Mouse (Mus musculus): ENCODE data around the gene Hist2h3c2. TPM values are rescaled to one million over a fixed set of nuclear protein-coding genes. Genes with fewer than 3 reads are reported as not detected.

Gene Hist2h3c2
- 33.9 and 43.2 TPM in 2 replicates for polyA plus RNA-seq (2012; rRNA removed; ENCODE audit: low replicate concordance)

DNA sequence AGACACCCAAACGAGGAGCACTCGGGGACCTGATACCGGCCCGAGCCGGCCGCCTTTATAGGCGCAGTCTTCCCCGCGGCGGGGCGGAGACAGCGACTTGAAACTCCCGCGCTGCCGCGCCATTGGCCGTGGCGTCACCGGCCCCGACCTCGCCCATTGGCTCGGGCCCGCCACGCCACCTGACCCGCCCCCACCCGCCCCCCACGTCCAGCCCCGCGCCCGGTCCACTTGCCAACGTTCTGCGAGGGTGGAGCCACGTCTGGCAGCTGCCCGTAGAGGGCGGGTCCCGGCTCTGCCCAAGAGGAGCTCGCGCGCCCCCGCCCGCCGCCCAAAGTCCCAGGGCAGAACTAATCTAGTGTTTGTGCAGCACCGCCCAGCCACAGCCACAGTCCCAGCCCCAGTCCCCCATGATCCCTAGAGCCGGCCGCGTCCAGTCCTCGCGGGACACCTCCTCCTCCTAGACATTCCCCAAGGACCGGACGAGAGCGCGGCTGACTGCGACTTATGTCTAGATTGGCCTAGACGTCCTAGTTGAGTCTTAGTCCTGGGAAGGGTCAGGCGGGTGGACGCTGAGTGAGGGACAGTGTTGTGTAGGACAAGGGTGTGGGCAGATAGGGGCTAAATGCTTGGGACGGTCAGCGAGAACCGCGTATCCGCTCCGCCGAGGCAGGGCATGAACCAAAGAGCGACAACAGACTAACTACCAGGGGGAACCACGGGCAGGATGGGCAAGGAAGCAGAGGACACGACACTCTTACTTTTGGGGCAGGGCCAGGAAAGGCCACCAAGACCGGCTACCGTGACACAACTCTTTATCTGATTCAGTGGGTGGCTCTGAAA is at the start of gene Hist2h3c2:
Hist2h3c2 (minus strand) TSS at position 174 of the 840 bp plus-strand sequence.

DNA sequence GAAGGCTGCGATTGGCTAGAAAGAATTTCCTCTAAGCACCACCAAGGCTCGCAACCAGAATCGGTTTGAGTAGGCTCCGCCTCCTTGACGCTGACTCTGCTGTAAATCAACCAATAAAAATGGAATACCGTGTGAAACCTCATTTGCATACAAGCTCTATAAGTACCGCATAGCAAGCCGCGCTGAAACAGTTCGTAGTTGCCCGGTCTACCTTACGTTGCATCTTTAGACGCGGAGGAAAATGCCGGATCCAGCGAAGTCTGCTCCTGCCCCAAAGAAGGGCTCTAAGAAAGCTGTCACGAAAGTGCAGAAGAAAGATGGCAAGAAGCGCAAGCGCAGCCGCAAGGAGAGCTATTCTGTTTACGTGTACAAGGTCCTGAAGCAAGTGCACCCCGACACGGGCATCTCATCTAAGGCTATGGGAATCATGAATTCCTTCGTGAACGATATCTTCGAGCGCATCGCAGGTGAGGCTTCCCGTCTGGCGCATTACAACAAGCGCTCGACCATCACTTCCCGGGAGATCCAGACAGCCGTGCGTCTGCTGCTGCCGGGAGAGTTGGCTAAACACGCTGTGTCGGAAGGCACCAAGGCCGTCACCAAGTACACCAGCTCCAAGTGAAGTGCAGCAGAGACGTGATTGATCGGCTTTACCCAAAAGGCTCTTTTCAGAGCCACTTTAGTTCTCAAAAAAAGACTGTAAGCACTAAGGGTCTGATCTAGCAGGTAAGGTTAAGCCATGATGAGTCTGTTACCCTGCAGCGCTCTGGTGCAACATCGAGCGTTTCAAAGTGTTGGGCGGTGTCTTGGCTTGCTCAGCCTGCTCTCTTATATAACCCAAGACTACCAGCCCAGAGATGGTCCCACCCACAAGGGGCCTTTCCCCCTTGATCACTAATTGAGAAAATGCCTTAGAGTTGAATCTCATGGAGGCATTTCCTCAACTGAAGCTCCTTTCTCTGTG is 30.9 kb upstream of the Hist2h3c2 start, which contains the start of gene Hist2h2bb:
Hist2h2bb (plus strand) TSS at position 242 of the 964 bp plus-strand sequence.

DNA sequence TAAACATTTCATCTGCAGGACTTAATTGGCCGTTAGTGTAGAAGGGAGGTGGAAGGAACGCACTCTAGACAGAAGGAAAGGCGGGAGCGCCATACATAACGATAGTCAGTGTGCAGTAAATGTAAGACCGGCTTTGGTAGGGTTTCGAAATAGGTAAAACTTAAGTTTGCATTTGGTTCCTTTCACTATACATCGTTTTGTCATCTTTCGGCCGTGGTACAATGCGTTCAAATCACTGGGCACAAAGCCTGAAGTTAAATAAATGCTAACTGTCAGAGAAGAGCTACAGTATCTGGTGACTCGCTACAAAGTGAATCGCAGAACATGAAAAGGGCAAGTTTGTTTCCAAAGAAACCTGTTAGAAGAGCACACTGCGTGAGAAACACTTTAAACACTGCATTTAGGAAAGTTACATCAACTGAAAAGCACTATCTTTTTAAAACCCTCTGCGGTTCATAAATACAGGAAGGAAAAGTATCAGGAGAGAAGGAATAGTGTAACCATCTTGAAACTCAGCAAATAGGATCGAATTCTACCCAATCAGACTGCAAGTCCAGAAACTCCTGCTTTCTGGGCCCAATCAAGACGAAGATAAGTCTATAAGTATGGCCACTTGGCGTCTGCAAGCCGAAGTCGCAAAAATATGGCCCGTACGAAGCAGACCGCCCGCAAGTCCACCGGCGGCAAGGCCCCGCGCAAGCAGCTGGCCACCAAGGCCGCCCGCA is 29.3 kb upstream of the Hist2h3c2 start, which contains the start of gene Hist2h3b:
Hist2h3b (plus strand) TSS at position 604 of the 725 bp plus-strand sequence.

DNA sequence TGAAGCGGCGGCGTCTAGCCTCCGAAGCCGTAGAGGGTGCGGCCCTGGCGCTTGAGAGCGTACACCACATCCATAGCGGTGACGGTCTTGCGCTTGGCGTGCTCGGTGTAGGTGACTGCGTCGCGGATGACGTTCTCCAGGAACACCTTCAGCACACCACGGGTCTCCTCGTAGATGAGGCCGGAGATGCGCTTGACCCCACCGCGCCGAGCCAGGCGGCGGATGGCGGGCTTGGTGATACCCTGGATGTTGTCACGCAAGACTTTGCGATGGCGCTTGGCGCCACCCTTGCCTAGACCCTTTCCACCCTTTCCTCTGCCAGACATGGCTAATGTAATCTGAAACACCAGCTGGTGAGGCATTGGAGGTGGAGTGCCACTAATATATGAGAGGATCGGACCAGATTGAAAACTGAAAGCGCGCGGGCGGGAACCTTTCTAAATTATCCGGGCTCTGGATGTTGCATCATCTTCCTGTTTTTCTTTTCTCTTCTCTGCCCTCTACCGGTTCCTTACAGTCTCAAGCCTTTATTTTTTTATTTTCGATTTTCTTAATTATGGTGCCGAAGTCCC is 24.1 kb upstream of the Hist2h3c2 start, which contains the start of gene Hist2h4:
Hist2h4 (minus strand) TSS at position 333 of the 572 bp plus-strand sequence.

DNA sequence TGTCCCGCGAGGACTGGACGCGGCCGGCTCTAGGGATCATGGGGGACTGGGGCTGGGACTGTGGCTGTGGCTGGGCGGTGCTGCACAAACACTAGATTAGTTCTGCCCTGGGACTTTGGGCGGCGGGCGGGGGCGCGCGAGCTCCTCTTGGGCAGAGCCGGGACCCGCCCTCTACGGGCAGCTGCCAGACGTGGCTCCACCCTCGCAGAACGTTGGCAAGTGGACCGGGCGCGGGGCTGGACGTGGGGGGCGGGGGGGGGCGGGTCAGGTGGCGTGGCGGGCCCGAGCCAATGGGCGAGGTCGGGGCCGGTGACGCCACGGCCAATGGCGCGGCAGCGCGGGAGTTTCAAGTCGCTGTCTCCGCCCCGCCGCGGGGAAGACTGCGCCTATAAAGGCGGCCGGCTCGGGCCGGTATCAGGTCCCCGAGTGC is 7.5 kb upstream of the Hist2h3c2 start, which contains the start of gene Hist2h3c1:
Hist2h3c1 (plus strand) TSS at position 259 of the 430 bp plus-strand sequence.

DNA sequence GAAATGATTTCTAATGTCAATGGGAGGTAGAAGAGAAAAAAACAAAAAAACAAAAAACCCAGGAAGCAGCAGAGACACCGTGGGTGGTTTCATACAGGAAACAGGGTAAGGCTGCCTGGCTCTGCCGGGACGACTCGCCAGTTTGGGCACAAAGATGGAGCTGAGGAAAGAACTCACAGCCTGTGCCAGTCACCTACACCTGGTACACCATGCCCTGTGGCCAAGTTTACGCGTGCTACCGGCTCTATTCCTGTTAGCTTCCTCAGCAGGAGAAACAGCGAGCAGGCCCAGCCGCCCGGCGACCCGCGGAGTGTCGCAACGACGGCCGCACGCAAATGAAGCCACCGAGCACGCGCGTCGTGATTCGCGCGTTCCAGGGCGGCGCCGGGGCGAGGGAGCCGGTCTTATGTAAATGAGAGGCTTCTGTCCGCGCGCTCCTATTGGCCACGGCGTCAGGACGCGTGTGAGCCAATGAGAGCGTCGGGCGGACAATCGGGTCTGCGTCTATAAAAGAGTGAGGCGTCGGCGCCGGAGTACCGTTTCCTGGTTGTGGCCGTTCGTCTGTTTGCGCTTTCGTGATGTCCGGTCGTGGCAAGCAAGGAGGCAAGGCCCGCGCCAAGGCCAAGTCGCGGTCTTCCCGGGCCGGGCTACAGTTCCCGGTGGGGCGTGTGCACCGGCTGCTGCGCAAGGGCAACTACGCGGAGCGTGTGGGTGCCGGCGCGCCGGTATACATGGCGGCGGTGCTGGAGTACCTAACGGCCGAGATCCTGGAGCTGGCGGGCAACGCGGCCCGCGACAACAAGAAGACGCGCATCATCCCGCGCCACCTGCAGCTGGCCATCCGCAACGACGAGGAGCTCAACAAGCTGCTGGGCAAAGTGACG is 6.3 kb upstream of the Hist2h3c2 start, which contains the start of gene Hist2h2aa1:
Hist2h2aa1 (plus strand) TSS at position 495 of the 884 bp plus-strand sequence.

DNA sequence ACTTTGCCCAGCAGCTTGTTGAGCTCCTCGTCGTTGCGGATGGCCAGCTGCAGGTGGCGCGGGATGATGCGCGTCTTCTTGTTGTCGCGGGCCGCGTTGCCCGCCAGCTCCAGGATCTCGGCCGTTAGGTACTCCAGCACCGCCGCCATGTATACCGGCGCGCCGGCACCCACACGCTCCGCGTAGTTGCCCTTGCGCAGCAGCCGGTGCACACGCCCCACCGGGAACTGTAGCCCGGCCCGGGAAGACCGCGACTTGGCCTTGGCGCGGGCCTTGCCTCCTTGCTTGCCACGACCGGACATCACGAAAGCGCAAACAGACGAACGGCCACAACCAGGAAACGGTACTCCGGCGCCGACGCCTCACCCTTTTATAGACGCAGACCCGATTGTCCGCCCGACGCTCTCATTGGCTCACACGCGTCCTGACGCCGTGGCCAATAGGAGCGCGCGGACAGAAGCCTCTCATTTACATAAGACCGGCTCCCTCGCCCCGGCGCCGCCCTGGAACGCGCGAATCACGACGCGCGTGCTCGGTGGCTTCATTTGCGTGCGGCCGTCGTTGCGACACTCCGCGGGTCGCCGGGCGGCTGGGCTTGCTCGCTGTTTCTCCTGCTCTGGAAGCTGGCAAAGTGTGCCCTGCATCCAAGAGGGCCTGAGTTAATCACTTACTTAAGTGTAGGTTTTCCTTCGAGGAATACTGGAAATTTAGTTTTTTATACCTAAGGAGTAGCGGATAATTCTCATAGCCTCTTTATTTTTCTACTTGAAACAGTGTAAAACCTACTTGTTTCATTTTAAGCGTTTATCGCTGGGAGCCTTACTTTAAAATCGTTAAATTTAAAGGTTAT is 1.2 kb upstream of the Hist2h3c2 start, which contains the start of gene Hist2h2aa2:
Hist2h2aa2 (minus strand) TSS at position 328 of the 850 bp plus-strand sequence.

DNA sequence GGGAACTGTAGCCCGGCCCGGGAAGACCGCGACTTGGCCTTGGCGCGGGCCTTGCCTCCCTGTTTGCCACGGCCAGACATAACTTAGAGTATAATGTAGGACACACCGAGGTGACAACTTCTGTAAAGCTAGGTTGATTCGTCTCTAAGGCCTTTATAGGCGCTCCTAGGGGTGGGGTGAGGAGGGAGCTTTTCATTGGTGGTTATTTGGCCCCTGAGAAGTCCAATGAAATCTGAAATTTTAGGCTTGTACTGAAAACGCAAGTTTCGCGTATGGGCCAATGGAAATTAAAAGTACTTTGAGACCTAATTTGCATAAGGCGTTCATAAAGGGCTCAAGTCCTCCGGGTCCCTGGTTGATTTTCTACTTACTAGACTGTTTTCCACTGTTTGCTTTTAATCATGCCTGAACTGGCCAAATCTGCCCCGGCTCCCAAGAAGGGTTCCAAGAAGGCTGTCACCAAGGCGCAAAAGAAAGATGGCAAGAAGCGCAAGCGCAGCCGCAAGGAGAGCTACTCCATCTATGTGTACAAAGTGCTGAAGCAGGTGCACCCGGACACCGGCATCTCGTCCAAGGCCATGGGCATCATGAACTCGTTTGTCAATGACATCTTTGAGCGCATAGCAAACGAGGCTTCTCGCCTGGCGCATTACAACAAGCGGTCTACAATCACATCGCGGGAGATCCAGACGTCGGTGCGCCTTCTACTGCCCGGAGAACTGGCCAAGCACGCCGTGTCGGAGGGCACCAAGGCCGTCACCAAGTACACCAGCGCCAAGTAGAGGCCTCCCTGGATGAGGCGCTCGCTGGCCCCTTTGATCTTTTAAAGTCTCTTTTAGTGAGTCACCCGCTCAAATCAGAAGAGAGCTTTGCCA is 17.9 kb downstream of the Hist2h3c2 start, which contains the start of the genes Hist2h2ac and Hist2h2be:
Hist2h2ac (minus strand) TSS at position 116 of the 875 bp plus-strand sequence.
Hist2h2be (plus strand) TSS at position 355 of the 875 bp plus-strand sequence.

DNA sequence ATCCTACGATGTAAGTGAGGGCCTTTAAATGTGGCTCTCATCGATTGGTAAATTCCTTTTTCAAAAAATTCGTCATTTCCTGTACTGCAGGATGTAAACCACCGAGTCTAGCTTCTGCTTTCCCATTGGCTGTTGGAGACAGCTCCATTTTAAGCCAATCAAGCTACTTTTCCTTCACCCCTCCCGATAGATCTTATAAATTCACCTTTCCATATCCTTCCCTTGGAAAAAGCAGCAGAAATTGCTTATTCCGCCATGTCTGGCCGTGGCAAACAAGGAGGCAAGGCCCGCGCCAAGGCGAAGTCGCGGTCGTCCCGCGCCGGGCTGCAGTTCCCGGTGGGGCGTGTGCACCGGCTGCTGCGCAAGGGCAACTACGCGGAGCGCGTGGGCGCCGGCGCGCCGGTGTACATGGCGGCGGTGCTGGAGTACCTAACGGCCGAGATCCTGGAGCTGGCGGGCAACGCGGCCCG is 19.2 kb downstream of the Hist2h3c2 start, which contains the start of the genes Bola1 and Hist2h2ab:
Bola1 (minus strand) TSS at position 49 of the 470 bp plus-strand sequence.
Hist2h2ab (plus strand) TSS at position 205 of the 470 bp plus-strand sequence.

Other genes with a start within 250 kb of the Hist2h3c2 start
- 62.6 and 132 TPM in 2 replicates for gene Plekho1, start 243.1 kb downstream of the Hist2h3c2 start, polyA plus RNA-seq (2012; rRNA removed; ENCODE audit: low replicate concordance)
- gene Vps45, start 180.7 kb downstream of the Hist2h3c2 start, polyA plus RNA-seq (2012; rRNA removed; ENCODE audit: low replicate concordance): 6.9 and 8.3 TPM in 2 replicates
- 9.3 and 15.2 TPM in 2 replicates for gene Otud7b, start 134.6 kb downstream of the Hist2h3c2 start, polyA plus RNA-seq (2012; rRNA removed; ENCODE audit: low replicate concordance)
- 21.6 and 30.8 TPM in 2 replicates for gene Mtmr11, start 77.1 kb downstream of the Hist2h3c2 start, polyA plus RNA-seq (2012; rRNA removed; ENCODE audit: low replicate concordance)
- 42.2 and 80.9 TPM in 2 replicates for gene Sf3b4, start 66.8 kb downstream of the Hist2h3c2 start, polyA plus RNA-seq (2012; rRNA removed; ENCODE audit: low replicate concordance)
- gene Sv2a, start 58.0 kb downstream of the Hist2h3c2 start, polyA plus RNA-seq (2012; rRNA removed; ENCODE audit: low replicate concordance): 1.5 and 9.7 TPM in 2 replicates
- gene Bola1, start 19.4 kb downstream of the Hist2h3c2 start, polyA plus RNA-seq (2012; rRNA removed; ENCODE audit: low replicate concordance): 55.8 and 58.3 TPM in 2 replicates
- 3.5 TPM in 1 of 2 replicates, not detected in the other for gene Hist2h2ab, start 19.3 kb downstream of the Hist2h3c2 start, polyA plus RNA-seq (2012; rRNA removed; ENCODE audit: low replicate concordance)
- gene Hist2h2ac, start 18.2 kb downstream of the Hist2h3c2 start, polyA plus RNA-seq (2012; rRNA removed; ENCODE audit: low replicate concordance): 1.6 and 9.3 TPM in 2 replicates
- 4.4 and 6.0 TPM in 2 replicates for gene Hist2h2be, start 18.0 kb downstream of the Hist2h3c2 start, polyA plus RNA-seq (2012; rRNA removed; ENCODE audit: low replicate concordance)
- 97.9 and 418 TPM in 2 replicates for gene Hist2h2aa2, start 1.1 kb upstream of the Hist2h3c2 start, polyA plus RNA-seq (2012; rRNA removed; ENCODE audit: low replicate concordance)
- 300 and 841 TPM in 2 replicates for gene Hist2h2aa1, start 6.4 kb upstream of the Hist2h3c2 start, polyA plus RNA-seq (2012; rRNA removed; ENCODE audit: low replicate concordance)
- not detected in 2 replicates for gene Hist2h3c1, start 7.6 kb upstream of the Hist2h3c2 start, polyA plus RNA-seq (2012; rRNA removed; ENCODE audit: low replicate concordance)
- 1.4 and 5.8 TPM in 2 replicates for gene Hist2h4, start 24.2 kb upstream of the Hist2h3c2 start, polyA plus RNA-seq (2012; rRNA removed; ENCODE audit: low replicate concordance)
- 7.6 and 40.3 TPM in 2 replicates for gene Hist2h3b, start 29.5 kb upstream of the Hist2h3c2 start, polyA plus RNA-seq (2012; rRNA removed; ENCODE audit: low replicate concordance)
- 0.57 and 1.7 TPM in 2 replicates for gene Hist2h2bb, start 30.6 kb upstream of the Hist2h3c2 start, polyA plus RNA-seq (2012; rRNA removed; ENCODE audit: low replicate concordance)
- 3.7 and 10.2 TPM in 2 replicates for gene Fcgr1, start 54.8 kb upstream of the Hist2h3c2 start, polyA plus RNA-seq (2012; rRNA removed; ENCODE audit: low replicate concordance)
- gene BC107364, start 213.2 kb upstream of the Hist2h3c2 start, polyA plus RNA-seq (2012; rRNA removed; ENCODE audit: low replicate concordance): not detected in 2 replicates